Mouse (Mus musculus): ENCODE measurements at regions not wholly inside any gene's neighbourhood (a gene's known extent, or its start where the extent isn't known, plus 50 kb on each side); places are given as distances from the start of the nearest gene placed in this dataset.
A peak's percentile ranks its signal among the peaks of the same experiment; 100 is the strongest.

DNA sequence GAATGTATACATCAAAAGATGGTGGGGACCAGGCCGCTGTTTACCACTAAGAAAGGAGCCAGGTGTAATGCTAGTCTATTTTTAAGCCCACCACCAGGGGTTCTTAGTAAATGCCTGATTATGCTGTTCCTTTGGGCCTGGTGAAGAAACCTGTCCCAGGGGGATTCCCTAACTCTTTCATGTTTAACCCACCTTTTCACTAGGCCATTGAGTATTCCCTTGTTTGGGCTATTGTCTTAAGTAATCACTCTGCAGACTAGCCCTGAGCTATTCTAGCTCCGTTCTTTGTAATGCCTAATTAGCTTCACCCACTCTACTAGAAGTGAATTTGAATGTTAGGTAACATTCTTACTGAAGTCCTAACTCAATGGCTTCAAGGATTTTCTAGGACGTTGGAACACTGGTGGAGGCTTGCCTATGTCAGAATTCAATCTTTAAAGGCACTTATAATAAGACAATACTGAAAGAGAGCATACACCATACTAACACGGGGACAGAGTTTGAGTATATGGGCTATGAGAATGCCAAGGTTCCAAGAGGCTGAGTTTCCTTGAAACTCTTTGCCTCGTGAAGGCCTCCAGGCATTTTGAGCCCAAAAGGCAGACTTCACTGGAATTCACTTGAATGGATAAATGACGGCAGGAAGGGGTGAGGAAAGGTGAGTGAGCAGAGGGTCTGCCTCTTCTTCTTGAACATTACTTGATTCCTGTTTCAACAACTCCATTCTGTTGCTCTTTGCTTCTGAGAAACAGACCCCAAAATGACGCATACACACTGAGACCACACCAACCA is 312.7 kb upstream of the Irx4 start:
- DNase-seq: no peak

GRCm38 (mm10) chr13:72958616-72959518 is 301.4 kb upstream of the Irx4 start:
- no peak for DNase-seq

DNA sequence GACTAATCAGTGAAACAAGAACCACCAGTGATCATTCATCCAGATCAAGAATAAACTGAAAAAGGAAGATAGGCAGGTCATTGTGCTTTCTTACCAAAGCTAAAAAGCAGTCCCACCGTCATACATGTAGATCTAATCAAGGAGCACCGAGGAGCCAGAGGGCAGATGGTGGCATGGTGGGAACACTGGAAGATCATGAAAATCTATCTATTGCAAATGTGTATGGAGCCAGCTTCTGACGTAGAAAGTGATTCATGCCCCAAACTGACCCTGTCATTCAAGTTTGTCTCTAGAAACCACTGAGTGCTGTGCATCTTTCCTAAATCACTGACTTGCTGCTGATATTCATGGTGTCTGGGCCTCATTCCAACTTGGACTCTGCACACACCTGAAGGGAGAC is 299.0 kb upstream of the Irx4 start:
- no peak for DNase-seq

DNA sequence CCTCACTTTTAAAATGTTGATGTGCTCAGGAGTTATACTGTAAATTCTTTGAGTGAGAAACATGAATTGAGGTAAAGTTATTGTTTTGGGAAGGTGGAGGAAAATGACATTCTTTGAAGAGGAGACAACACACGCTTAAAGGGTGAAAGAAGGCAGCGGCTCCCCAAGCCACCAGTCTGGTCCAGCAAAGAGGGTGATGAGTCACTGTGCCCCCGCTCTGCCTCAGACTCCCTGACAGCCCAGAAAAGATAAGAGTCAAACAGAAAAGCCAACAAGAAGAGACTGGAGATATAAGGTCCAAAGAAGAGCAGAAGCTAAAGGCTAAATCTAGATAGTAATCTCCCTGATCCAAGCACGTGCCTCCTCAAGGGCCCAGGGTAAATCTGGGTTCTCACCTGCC is 288.1 kb upstream of the Irx4 start:
- DNase-seq: no peak

DNA sequence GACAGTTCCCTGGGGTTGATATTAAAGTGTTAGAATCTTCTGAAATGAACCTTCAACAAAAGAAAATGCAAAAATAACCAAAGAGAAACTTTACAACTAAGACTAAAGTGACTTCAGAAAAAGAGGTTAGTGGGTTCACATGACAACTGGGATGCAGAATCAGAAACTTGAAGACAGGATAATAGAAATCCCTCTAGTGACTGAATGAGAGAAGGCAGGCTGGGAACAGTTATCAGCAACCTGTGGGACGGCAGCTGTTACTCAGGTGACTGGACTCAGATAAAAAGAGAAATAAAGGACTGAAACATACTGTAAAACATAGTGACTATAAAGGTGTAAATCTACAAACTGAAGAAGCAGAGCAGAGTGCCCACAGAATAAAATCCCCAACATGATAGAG is 287.4 kb upstream of the Irx4 start:
- DNase-seq: no peak

- no peak for DNase-seq
Observed at GRCm38 (mm10) chr13:72977213-72977612, 283.1 kb upstream of the Irx4 start.

GRCm38 (mm10) chr13:72977971-72978370 is 282.3 kb upstream of the Irx4 start:
- no peak for DNase-seq

GRCm38 (mm10) chr13:72978966-72979365 is 281.3 kb upstream of the Irx4 start:
- no peak for DNase-seq

- DNase-seq: no peak
Observed at GRCm38 (mm10) chr13:72992589-72993409, 267.5 kb upstream of the Irx4 start.

GRCm38 (mm10) chr13:72993410-72993858 is 266.8 kb upstream of the Irx4 start:
- DNase-seq: no peak

DNA sequence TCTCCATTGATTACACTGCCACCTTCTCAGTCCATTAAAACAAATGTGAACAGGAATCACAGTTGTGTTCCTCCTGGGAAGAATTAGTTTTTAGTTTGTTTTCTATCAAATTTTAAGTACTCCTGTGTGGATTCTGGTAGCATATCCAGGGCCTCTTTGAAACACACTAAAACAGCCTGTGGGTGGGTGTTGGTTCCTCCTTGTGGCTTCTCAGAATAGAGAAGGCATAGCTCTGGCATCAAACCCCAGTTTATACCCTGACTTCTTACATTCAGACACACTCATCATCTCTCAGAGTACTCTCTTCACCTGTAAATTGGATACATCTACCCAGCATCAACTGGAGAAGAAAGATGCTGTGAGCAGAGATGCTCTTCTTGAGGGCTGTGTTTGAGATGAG is 265.7 kb upstream of the Irx4 start:
- no peak for DNase-seq

- DNase-seq: no peak
Observed at GRCm38 (mm10) chr13:73008856-73009546, 251.3 kb upstream of the Irx4 start.

GRCm38 (mm10) chr13:73009547-73010475 is 250.5 kb upstream of the Irx4 start:
- no peak for DNase-seq

DNA sequence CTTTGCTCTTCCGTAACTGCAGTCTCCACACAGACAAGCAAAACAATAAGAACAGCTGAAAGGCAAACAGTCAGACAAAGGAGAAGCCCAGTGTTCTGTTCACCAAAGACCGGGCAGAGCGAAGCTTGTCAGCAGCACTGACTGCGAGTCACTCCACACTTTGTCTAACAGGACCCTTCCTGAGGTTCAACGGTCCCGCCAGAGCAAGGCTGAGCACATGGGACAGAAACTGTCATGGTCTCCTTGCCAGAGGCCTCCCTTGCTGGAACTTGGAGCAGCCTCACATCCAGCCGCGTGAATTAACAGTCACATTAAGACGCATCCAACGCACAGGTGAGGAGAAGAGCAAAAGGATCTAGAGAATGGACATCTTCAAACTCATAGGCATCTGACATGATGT is 241.1 kb upstream of the Irx4 start:
- DNase-seq: no peak

DNA sequence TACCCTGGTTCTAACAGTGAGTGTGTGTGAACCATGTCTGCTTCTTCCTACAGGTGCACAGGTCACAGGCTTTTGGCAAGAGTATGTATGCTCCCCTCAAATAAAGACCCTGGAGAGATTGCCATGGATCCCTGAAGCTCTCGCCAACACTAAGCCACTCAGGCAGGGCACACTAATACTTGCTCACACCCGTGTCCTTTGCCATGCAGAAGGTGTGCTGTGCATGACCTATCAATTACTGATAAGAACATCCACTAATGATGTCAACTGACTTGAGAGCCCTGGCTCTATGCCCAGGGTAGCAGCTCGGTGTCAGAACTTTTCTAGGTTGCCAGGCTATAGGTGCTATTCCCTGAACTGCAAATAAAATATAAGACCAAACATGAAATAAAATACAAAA is 229.1 kb upstream of the Irx4 start:
- no peak for DNase-seq

DNA sequence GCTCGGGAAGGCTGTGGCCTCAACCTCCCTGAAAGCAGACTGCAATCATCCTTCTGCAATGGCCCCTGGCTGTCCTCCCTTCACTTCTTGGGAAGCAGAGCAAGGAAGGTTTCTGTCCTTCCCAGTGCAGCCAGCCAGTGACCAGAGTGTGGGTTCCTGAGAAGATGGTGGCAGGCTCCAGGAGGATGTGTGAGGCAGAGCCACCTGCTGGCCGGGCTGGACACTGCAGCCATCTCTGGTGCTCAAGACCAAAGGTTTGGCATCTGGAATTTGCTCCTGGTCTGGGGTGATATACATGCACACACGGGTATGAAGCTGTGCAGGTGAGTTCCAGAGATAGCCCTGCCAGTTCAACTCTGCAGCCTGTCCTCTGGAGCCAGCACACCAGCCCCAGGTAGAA is 227.2 kb upstream of the Irx4 start:
- DNase-seq: peak; percentile 59

DNA sequence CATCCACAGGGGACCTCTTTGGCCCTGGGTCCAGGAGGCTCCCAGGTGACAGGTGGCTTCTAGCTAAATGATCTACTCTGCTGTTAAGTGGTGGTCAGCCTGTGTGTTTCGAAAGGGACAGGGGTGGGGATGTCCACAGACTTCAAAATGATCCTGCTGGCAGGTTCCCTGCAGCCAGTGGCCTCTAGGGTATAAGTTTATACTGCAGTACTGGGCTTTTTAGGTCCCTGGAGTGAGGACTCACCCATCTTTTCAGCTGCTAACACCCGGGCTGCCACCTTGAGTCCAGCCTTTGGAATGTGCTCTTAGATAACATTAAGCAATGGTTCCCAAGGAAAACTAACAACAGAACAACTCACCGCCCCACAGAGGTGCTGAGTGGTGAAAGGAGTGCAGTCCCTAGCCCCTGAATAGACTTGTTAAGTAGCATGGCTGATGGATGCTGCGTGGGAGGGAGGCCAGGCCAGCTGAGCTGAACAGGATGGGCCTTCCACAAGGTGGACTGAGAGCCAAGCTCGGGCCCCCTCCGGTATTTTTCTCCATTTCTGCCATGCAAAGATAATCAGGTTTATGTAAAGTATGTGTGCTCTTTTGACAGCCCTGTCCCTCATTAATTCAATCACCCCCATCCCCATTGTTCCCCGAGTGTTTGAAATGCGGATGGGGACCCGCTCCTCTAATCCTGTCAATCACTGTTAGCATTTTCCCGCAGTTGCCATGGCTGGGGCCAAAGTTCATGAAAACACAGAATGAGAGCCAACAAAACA is 226.0 kb upstream of the Irx4 start:
- no peak for DNase-seq

DNA sequence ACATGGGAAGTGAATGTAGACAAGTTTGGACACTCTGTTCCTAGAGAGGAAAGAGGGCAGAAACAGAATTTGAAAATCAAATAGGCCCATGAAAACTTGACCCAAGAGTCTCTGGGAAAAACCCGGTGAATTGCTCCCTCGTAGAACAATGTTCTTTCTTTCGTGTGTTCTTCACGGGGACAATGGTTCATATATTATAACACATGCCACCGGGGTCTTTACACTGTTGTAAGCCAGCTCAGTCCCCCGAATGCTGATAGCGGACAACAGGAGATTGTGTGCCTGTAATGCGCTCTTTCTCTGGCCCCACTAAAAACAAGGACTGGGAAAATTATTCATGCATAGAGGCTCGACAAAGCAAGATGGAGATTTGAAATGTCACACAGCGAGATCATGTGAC is 225.4 kb upstream of the Irx4 start:
- no peak for DNase-seq

DNA sequence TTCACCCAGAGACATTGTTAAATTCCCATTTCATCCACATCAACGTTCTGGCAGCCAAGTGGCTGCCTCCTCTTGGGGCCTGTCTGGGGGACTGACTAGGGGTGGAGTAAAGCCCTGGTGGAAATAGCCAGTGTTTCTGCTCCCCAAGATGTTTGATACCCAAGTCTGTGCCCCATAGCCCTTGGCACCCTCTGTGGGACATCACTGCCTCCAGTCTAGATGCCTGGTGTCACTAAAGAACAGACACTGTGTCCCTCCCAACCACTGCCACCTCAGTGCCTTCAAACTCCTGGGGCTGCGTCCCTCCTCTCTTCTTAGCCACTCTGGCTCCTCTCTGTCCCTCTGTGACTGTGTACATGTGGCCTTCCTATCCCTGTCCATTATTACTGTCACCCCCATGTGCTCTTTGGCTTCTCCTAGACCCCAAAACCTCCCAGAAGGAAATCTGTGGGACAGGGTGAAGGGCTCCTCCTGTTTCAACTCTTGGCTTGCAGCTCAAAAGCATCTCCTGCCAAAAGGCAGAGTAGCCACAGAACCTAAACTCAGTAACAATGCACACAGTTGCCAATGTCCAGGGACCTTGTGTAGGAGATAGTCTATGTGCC is 224.8 kb upstream of the Irx4 start:
- no peak for DNase-seq

DNA sequence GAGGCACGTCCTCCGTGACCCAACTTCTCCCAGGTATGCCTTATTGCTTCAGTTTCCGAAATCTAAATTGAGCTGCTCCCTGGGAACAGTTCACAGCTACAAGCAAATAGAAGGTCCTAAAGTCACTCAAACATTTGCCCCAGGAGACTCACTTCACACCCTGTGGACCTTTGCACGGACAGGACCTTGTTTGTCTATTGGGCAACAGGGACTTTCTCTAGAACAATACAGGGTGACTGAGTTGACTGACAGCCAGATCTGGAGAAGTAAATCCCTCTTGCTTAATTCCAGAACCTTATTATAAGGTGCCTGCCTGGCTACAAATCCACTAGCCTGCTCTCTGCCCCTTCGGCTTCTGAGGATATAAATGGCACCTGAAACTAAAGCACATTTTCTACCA is 220.5 kb upstream of the Irx4 start:
- no peak for DNase-seq

Data from kidney, adult 18-20 months (tissue).